Mouse (Mus musculus) liver, embryonic 14.5 days (tissue): Measurements from ENCODE around the gene E130114P18Rik.

Source experiments
- CTCF ChIP-seq: IDR thresholded peaks from 2 replicates; pipeline ENCODE4 v1.5.1; 2016; ENCODE audit warnings: antibody characterized with exemption, low read depth, control low read depth
- EP300 ChIP-seq: IDR thresholded peaks from 2 replicates; pipeline ENCODE4 v1.6.1; 2016; ENCODE audit warnings: antibody characterized with exemption, low read depth

DNA sequence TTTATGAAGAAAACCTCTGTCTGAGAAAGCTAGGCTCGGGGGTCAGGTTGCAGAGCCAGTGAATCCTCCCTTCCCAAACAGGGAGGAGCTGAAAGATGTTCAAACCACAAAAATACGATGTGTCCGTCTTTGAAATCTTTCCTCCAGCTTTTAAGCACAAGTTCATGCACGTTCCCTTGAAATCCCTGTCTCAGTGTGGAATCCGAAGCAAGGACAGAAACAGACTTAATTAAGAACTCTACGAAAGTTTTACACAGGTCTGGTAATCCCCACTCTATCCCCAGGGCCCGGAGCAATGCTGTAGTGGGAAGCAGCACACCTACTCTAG is 112.5 kb downstream of the E130114P18Rik start:
- TF ChIP-seq CTCF = no peak
- no peak for TF ChIP-seq EP300
